Mouse (Mus musculus) T-helper 2 cell (primary cell): ENCODE data around the gene Acap2.

Experiments used
- in situ Hi-C: fragments of 300-600 bp; cut with MboI, MseI; formaldehyde crosslinking; loops from one replicate; pipeline ENCODE4 v1.15.1; 2025; ENCODE audit warnings: high pct_unique_total_duplicates

The Acap2 gene

GRCm38 (mm10) chr16:31200790-31201567, at the start of gene Acap2:
TSS of gene Acap2 (minus strand) at chr16:31201245.
- in situ Hi-C loops = no loop called here

DNA sequence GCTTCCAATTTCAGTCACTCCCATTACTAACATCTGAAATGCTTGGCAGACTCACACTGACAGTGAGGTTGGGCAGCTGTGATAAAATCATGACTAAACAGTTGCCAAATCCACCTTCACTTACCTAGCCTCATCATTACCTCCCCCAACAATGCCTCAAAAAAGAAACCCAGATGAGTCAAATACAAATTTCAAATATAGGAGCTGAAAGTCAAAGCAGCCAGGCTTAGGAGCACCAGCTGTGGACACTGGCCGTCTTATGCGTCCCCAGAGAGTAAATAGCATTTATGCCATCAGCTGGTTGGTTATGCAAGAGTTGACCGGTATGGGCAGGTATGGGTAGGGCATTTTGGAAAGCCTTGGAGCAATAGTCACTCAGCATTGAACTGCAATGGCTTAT, 48.4 kb upstream of the Acap2 start:
- in situ Hi-C loops = no loop called here

- in situ Hi-C loops = no loop called here
Measured at GRCm38 (mm10) chr16:31248717-31249116, 47.7 kb upstream of the Acap2 start.

GRCm38 (mm10) chr16:31247442-31247841, 46.4 kb upstream of the Acap2 start:
- in situ Hi-C loops = no loop called here

- in situ Hi-C loops = no loop called here
Measured at GRCm38 (mm10) chr16:31244053-31244452, 43.0 kb upstream of the Acap2 start.

GRCm38 (mm10) chr16:31241433-31241832, 40.4 kb upstream of the Acap2 start:
- in situ Hi-C loops = no loop called here

GRCm38 (mm10) chr16:31240569-31240968, 39.5 kb upstream of the Acap2 start:
- in situ Hi-C loops = no loop called here

DNA sequence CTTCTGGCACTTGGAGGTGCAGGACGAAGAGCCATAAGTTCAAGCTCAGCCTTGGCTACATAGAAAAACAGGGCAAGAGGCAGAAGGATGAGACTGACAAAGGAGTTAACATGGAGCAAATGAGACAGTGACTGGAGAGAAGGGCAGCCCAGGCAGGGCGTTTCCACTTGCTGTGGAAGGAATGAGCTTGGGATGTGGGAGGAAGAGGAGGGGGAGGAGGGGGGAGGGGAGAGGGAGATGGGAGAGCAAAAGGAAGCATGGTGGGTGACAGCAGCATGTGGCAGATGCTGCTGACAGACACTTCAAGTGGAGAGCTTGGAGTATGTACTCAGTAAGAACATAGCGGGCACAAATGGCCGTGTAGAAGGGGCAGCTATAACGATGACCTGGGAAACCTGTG, 37.2 kb upstream of the Acap2 start:
- in situ Hi-C loops = no loop called here

DNA sequence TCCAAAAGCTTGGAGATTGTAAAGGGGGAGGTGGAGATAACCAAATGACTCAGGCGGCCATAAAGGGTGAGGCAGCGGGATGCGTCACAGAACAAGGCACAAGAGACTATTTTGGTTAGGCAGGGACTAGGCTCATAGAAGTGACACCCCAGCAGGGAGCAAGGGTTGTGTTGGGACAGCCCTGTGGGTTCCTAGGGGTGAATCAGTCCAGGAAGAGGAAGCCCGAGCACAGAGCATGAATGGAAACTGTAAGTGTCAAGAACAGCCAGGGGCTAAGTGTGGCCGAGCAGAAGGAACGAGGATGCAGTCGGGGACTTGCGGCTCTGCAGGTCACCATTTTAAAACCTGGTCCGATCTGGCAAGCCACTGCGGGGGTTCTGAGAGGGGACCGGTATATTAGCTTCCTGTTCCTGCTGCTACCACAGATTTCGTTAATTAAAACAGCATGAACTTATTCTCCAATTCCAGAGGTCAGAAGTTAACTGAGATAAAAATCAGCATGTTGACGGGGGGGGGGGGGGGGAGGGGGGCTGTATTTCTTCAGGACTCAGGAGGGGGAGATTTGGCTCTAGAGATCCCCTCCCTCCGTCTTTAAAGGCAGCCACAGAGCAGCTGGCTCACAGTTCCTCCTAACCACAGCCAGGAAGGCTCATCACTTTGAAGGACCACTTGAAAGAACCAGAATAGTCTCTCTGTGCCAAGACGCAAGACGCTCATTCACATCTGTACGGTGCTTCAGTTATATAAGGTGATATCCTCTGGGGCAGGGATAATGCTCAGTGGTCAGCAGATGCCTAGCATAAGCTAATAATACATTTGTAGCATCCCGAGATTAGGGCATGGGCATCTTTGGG, 34.6 kb upstream of the Acap2 start:
- in situ Hi-C loops = no loop called here

DNA sequence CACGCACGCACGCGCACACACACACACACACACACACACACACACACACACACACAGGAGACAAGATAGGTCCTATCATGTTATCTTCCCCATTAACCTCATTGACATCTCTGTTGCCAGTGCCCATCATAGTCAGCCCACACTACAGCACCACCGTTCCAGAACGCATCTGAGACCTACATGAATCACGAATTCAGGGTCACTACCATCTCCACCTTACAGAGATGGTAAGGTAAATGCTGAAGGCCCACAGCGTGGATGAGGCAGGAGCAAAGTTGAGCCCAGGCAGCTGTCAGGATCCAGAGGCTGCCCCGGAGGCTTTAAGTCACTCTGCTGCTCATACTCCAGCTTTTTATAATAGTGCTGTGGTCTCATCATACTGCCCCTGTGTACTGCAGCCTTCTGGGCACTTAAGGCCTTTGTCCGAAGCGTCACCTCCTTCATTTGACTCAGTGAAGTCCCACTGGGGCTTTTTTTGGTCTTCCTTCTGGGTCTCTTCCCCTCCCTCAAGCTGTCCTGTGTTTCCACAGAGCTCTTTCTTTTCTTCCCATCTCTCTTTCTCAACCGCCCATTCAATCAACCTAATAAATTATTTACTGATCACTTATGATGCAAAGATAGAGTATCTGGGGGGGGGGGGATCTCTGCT, 33.9 kb upstream of the Acap2 start:
- in situ Hi-C loops = no loop called here

DNA sequence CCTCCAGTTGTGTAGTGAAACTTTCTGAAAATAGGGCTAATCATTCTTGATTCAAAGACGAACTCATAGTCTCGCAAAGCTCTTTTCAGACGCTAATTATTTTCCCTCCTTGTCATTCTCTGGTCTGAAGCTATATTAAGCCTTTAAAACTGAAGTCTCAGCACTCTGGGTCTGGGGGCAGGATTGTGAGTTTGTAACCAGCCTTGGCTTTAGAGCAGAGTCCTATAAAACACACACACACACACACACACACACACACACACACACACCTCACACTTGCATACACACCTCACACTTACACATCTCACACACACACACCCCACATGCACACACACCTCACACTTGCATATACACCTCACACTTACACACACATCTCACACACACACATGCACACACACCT, 33.3 kb upstream of the Acap2 start:
- in situ Hi-C loops = no loop called here

DNA sequence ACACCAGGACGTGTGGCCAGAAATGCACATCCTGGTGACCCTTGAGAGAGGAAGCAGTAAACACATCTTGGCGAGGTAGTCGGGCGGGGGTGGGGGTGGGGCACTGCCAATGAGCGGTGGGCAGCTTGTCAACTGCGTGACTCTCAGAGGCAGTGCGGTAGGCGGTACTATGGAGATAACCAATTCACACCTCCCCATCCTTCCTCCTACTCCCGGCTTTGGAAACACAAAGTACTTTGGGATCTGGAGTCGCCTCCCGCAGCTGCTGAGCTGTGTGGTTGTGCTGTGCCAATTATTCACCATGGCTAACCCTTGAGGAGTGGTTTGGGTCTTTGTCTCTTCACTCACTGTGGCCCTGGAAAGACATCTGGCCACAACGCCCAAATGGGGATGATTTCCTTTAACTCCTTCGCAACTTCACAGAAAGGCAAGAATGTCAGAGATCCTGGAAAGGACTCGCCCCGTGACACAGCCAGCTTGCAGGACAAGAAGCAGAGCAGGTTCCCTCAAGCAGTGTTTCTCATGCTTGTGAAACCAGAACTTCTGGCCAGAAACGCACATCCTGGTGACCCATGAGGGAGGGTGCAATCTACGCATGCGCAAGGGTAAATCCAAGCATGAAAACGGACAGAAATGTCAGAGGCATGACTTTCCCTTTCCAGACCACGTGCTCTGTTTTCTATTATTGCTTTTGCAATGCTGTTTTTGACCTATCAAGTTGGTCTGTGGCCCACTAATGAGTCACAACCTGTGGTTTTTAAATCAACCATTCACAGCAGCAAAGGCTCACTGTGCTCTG, 32.7 kb upstream of the Acap2 start:
- in situ Hi-C loops = no loop called here

DNA sequence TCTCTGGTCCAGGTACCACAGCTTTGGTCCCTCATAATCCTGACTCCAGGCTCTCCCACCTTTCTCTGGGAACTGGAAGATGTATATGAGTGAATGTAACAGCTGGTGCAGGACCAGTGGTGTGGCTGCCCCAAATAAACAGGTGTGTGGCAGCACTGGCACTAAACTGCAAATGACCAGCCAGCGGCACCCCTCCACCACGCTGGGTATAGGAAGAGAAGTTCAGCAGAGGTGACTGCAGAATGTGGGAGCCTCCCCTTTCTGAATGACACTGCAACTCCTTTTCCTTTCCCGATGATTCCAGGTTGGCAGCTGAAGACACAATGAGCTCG, 32.1 kb upstream of the Acap2 start:
- in situ Hi-C loops = no loop called here

DNA sequence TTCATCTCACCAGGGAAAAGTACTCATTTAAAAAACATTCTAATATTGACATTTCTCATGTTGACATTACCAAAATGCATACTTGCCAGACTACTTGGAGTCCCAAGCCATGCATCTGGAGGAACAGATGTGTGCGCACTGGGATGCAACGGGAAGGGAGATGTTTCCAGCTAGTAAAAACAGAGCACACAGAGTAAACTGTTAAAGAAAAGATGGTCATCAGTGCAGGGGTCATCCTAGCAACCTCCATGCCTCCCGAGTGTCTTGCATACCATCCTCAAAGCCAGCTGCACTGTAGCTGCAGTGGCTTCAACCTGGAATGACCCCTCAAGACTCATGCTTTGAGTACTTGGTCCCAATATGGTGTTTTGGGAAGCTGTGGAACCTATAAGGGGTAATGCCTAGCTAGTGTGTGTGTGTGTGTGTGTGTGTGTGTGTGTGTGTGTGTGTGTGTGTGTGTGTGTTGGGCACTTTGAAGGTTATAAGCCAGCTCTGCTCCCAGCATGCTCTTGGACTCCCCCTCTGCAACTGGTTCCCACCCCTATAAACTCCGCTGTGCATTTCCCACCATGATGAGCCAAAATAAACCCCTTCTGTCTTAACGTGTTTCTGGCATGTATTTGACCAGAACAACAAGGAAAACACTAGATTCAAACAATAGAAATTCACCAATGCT, 31.6 kb upstream of the Acap2 start:
- in situ Hi-C loops = no loop called here

- in situ Hi-C loops = no loop called here
Measured at GRCm38 (mm10) chr16:31231591-31231990, 30.5 kb upstream of the Acap2 start.

- in situ Hi-C loops = no loop called here
Measured at GRCm38 (mm10) chr16:31227746-31228145, 26.7 kb upstream of the Acap2 start.

DNA sequence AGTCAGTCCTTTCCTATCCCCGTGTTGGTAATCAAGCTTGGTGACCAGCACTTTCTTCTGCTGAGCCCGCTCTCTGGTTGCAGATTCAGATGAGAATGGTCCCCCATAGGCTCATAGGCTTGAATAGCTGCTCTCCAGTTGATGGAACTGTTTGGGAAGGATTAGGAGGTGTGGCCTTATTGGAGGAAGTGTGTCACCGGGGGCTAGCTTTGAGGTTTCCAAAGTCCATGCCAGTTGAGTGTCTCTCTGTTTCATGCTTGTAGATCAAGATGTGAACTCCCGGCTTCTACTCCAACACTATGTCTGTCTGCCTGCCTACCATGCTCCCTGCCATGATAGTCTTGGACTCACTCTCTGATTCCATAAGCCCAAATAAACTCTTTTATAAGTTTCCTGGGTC, 14.2 kb upstream of the Acap2 start:
- in situ Hi-C loops = no loop called here

- in situ Hi-C loops = no loop called here
Measured at GRCm38 (mm10) chr16:31213463-31213862, 12.4 kb upstream of the Acap2 start.

DNA sequence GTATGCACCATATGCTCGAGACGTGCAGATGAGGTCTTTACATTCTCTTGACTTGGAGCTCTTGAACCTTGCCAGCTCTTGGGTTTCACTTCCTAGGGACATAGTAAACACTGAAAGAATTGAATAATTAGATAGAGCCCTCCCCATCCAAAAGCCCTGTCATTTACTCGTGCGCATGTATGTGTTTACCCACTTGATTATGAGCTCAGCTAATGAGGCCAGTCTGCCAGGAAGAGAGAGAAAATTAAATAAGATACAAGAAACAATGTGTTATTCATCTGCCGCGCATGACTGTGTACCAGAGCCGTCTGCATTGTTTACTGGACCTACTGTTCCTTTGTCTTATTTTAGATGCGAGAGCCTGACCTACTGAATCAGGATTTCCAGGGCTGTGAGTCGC, 10.5 kb upstream of the Acap2 start:
- in situ Hi-C loops = no loop called here

DNA sequence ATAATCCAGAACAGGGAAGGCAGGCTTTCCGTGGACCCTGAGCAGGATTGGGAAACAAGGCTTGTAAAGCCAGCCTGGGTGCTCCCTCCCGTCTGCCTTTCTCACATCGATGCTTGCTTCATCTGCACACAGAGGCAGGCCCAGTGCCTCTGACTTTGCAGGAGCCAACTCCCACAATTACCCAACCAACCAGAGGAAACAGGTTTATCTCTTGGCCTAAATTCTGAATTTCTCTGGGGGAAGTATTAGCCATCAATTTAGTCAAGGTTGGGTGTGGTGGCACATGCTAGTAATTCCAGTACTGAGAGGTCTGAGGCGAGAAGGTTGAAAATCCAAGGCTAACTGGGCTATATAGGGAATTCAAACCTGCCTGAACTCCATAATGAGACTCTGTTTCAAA, 9.4 kb upstream of the Acap2 start:
- in situ Hi-C loops = no loop called here

- in situ Hi-C loops = no loop called here
Measured at GRCm38 (mm10) chr16:31209911-31210310, 8.9 kb upstream of the Acap2 start.
